Mouse (Mus musculus) 3T3-L1 (cell line): ENCODE measurements at regions not wholly inside any gene's neighbourhood (a gene's known extent, or its start where the extent isn't known, plus 50 kb on each side); places are given as distances from the start of the nearest gene placed in this dataset.
A peak's percentile ranks its signal among the peaks of the same experiment; 100 is the strongest.

ENCODE experiments used
- DNase-seq: peaks from one replicate; pipeline ENCODE4 v3.0.0-alpha.2; 2015; ENCODE audit warnings: low read depth, low spot score

GRCm38 (mm10) chr2:50698841-50699240 is 402.2 kb upstream of the Mmadhc start:
- DNase-seq, result no peak

GRCm38 (mm10) chr2:50696575-50696974 is 400.0 kb upstream of the Mmadhc start:
- DNase-seq, result no peak

- DNase-seq, result no peak
These were observed 398.2 kb upstream of the Mmadhc start for GRCm38 (mm10) chr2:50694849-50695248.

- no peak for DNase-seq
These were observed 397.3 kb upstream of the Mmadhc start for GRCm38 (mm10) chr2:50693784-50694350.

GRCm38 (mm10) chr2:50690120-50691103 is 393.8 kb upstream of the Mmadhc start:
- DNase-seq, result peak; percentile 89

GRCm38 (mm10) chr2:50687672-50688151 is 391.1 kb upstream of the Mmadhc start:
- peak; percentile 67 for DNase-seq

- DNase-seq, result peak; percentile 97
These were observed 390.6 kb upstream of the Mmadhc start for GRCm38 (mm10) chr2:50687222-50687621.

GRCm38 (mm10) chr2:50677456-50677855 is 380.9 kb upstream of the Mmadhc start:
- no peak for DNase-seq

GRCm38 (mm10) chr2:50675736-50676550 is 379.3 kb upstream of the Mmadhc start:
- DNase-seq, result peak; percentile 25

- DNase-seq, result no peak
These were observed 378.2 kb upstream of the Mmadhc start for GRCm38 (mm10) chr2:50674856-50675175.

- DNase-seq, result peak; percentile 72
These were observed 377.7 kb upstream of the Mmadhc start for GRCm38 (mm10) chr2:50674151-50674855.

- DNase-seq, result no peak
These were observed 372.7 kb upstream of the Mmadhc start for GRCm38 (mm10) chr2:50669297-50669696.

- no peak for DNase-seq
These were observed 372.2 kb upstream of the Mmadhc start for GRCm38 (mm10) chr2:50668789-50669188.

GRCm38 (mm10) chr2:50667180-50667579 is 370.6 kb upstream of the Mmadhc start:
- no peak for DNase-seq

GRCm38 (mm10) chr2:50662504-50662903 is 365.9 kb upstream of the Mmadhc start:
- no peak for DNase-seq

GRCm38 (mm10) chr2:50660000-50660399 is 363.4 kb upstream of the Mmadhc start:
- DNase-seq, result no peak

GRCm38 (mm10) chr2:50657826-50658225 is 361.2 kb upstream of the Mmadhc start:
- DNase-seq, result no peak

GRCm38 (mm10) chr2:50656351-50656750 is 359.8 kb upstream of the Mmadhc start:
- DNase-seq, result no peak

- DNase-seq, result no peak
These were observed 358.3 kb upstream of the Mmadhc start for GRCm38 (mm10) chr2:50654953-50655324.

- DNase-seq, result no peak
These were observed 357.8 kb upstream of the Mmadhc start for GRCm38 (mm10) chr2:50654221-50654952.

- DNase-seq, result no peak
These were observed 356.6 kb upstream of the Mmadhc start for GRCm38 (mm10) chr2:50653121-50653615.
